Mouse (Mus musculus): ENCODE measurements around the gene Taf4. TPM values are rescaled to one million over a fixed set of nuclear protein-coding genes. Genes with fewer than 3 reads are reported as not detected.

The Taf4 gene
- polyA plus RNA-seq, 1 experiment = 11.0 TPM

DNA sequence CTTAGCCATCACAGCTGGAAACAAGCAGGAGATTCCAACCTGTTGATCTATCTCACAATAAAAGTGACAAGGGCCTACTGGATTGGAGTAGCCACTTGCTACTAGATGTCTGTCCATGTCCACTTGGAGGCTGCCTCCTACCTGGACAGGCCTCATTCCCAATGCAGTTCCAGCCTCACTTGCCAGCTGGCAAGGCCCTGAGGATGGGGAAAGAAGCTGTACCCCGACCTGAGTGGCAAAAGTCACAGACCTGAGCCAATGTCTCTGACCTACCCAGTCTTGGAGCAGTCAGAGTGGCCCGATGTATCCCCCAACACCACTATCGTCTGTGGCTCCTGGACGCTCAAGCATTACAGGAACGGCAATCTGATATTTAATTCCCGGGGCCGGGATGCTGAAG, 37.2 kb upstream of the Taf4 start:
- Histone ChIP-seq H3K4me3 (ENCODE audit: insufficient read depth, low read length) (no peak overlapping the region), H3K4me1 (ENCODE audit: control insufficient read depth, insufficient read depth, low read length) (no peaks in the 10 kb centered on the region), H3K27ac (ENCODE audit: insufficient read depth, low read length) (no peak overlapping the region)
- no peak for TF ChIP-seq CTCF (IDR thresholded peaks at IDR 0.05; ENCODE audit: extremely low read depth, insufficient read depth, low read length)
- TF ChIP-seq POLR2A (IDR thresholded peaks at IDR 0.05; ENCODE audit: extremely low read depth, insufficient read depth, low read length) = no peak

DNA sequence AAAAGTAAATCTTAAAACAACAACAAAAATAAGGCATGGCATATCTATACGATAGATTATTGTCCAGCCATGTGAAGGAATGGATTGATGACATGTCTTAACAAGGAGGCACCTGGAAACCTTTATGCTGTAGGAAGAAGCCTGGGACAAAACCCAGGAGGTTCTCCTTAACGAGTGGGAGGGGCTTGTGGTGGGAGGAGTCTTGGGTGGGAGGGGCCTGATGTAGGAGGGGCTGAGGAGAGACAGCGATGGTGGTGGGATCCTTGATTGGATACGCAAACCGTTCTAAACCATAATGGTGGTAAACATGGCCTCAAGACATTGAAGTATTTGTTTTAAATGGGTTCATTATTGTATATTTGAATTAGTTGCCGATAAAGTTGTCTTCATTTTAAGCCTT, 34.9 kb upstream of the Taf4 start:
- Histone ChIP-seq H3K27ac (ENCODE audit: insufficient read depth, low read length) (no peak overlapping the region), H3K4me3 (ENCODE audit: insufficient read depth, low read length) (no peak overlapping the region), H3K4me1 (ENCODE audit: control insufficient read depth, insufficient read depth, low read length) (no peaks in the 10 kb centered on the region)
- no peak for TF ChIP-seq POLR2A (IDR thresholded peaks at IDR 0.05; ENCODE audit: extremely low read depth, insufficient read depth, low read length)
- no peak for TF ChIP-seq CTCF (IDR thresholded peaks at IDR 0.05; ENCODE audit: extremely low read depth, insufficient read depth, low read length)

DNA sequence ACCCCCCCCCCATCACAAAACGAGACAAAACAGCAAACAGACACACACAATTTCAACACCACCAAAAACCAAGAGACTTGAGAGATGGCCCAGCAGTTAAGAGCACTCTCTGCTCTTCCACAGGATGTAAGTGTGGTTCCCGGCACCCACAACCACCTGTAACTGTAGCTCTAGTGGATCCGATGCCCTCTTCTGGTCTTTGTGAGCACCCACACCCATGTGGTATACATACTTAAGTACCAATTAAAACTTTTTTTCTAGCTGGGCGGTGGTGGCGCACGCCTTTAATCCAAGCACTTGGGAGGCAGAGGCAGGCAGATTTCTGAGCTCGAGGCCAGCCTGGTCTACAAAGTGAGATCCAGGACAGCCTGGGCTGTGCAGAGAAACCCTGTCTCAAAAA, 34.2 kb upstream of the Taf4 start:
- no peaks in the 10 kb centered on the region for H3K4me1 ChIP-seq (ENCODE audit: control insufficient read depth, insufficient read depth, low read length)
- no peak overlapping the region for H3K27ac ChIP-seq (ENCODE audit: insufficient read depth, low read length)
- TF ChIP-seq CTCF (IDR thresholded peaks at IDR 0.05; ENCODE audit: extremely low read depth, insufficient read depth, low read length) (no peak), POLR2A (IDR thresholded peaks at IDR 0.05; ENCODE audit: extremely low read depth, insufficient read depth, low read length) (no peak)
- H3K4me3 ChIP-seq (ENCODE audit: insufficient read depth, low read length) = no peak overlapping the region

DNA sequence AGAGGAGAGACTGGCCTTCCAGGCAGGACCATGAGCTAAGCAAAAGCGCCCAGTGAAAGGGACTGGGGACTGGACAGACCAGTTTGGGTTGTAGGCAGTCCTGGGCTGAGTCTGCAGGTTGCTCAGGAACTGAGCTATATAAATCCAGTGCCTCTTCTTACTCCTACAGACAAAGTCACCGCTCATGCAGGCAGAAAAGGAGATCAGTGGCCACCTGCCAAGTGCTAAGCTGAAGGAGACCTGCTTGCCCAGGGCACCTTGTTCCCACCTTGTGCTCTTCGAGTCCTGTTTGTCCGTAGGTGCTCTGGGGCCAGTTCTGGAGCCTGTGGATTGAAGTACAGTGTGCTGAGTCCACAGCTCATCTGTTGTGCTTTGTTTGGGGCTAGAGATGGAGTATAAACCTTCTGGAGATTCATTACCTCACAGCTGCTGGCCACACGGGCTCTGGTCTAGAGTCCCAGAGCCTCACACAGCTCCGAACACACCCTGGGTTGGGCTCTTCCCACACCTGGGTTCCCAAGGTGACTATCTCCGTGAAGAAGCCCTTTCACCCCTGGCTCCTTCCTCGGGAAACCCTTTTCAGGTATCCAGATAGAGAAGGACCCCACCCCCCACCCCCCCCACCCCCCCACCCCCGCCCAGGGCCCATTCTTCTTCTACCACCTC, 30.0 kb upstream of the Taf4 start:
- no peak for TF ChIP-seq CTCF (IDR thresholded peaks at IDR 0.05; ENCODE audit: extremely low read depth, insufficient read depth, low read length)
- no peak for TF ChIP-seq POLR2A (IDR thresholded peaks at IDR 0.05; ENCODE audit: extremely low read depth, insufficient read depth, low read length)
- no peak overlapping the region for H3K27ac ChIP-seq (ENCODE audit: insufficient read depth, low read length)

DNA sequence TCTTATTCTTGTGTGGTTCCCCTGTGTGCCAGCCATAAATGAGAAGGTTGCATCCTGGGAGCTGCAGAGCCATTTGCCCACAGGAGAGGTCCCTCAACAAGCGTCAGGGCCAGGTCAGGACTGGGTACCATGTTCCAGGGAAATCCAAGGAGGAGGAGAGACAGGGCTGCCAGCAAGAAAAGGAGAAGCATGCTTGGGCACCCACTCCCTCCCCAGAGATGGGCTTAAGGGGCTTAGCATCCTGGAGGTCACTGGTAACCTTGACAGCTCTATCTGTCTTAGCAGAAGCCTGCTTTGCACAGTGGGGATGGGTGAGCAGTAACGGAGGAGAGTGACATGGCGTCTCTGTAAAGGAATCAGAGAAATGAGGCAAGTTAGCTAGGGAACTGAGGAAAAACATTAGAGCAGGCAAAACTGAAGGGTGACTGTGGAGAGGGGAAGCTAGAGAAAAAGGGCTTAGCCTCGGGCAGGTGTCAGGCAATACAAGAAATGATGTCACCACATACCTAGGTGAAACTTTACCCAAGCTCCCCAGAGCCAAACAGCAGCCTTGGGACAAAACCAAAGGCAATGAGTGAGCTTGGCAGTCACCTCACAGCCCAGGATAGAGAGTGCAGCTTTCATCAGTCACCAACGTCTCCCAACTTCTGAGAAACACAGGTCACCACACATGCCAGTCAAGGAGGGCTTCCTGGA, 29.4 kb upstream of the Taf4 start:
- TF ChIP-seq CTCF (IDR thresholded peaks at IDR 0.05; ENCODE audit: extremely low read depth, insufficient read depth, low read length) (no peak), POLR2A (IDR thresholded peaks at IDR 0.05; ENCODE audit: extremely low read depth, insufficient read depth, low read length) (no peak)
- Histone ChIP-seq H3K4me1 (ENCODE audit: control insufficient read depth, insufficient read depth, low read length) (no peaks in the 10 kb centered on the region), H3K27ac (ENCODE audit: insufficient read depth, low read length) (no peak overlapping the region), H3K4me3 (ENCODE audit: insufficient read depth, low read length) (no peak overlapping the region)

More for the DNA sequence above, 30.0 kb upstream of the Taf4 start:
- Histone ChIP-seq H3K4me1 (ENCODE audit: control insufficient read depth, insufficient read depth, low read length) (no peaks in the 10 kb centered on the region), H3K4me3 (ENCODE audit: insufficient read depth, low read length) (no peak overlapping the region)

DNA sequence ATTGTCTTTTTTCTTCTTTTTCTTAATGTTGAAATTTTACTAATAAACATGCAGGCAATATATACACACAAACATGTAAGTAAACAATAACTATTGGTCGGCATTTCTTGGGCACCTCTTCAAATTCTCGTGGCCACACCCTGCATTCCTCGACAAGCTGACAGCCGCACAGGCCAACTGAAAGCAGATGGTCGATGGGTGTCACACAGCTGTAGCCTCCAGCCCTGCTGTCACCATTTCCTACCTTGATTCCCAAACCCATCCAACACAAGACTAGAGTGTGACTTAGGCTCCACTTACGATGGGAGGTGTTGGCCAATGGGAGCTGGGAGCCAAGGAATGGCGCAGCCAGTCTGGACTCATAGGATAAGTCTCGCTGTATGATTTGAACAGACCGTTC, 25.2 kb upstream of the Taf4 start:
- no peak for TF ChIP-seq POLR2A (IDR thresholded peaks at IDR 0.05; ENCODE audit: extremely low read depth, insufficient read depth, low read length)
- no peak for TF ChIP-seq CTCF (IDR thresholded peaks at IDR 0.05; ENCODE audit: extremely low read depth, insufficient read depth, low read length)
- Histone ChIP-seq H3K4me1 (ENCODE audit: control insufficient read depth, insufficient read depth, low read length) (no peaks in the 10 kb centered on the region), H3K4me3 (ENCODE audit: insufficient read depth, low read length) (no peak overlapping the region), H3K27ac (ENCODE audit: insufficient read depth, low read length) (no peak overlapping the region)

DNA sequence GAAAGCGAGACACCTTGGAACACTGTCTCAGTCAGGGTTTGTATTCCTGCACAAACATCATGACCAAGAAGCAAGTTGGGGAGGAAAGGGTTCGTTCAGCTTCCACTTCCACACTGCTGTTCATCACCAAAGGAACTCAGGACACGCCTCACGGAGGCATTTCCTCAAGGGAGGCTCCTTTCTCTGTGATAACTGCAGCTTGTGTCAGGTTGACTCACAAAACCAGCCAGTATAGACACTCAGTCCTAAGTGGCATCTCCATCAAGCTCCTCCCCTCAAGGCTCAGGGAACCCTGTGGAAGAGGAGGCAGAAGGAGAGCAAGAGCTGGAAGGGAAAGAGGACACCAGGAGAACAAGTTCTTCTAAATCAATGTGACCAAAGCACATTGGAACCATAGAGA, 22.0 kb upstream of the Taf4 start:
- H3K4me1 ChIP-seq (ENCODE audit: control insufficient read depth, insufficient read depth, low read length) = no peaks in the 10 kb centered on the region
- no peak overlapping the region for H3K4me3 ChIP-seq (ENCODE audit: insufficient read depth, low read length)
- no peak overlapping the region for H3K27ac ChIP-seq (ENCODE audit: insufficient read depth, low read length)
- TF ChIP-seq POLR2A (IDR thresholded peaks at IDR 0.05; ENCODE audit: extremely low read depth, insufficient read depth, low read length) (no peak), CTCF (IDR thresholded peaks at IDR 0.05; ENCODE audit: extremely low read depth, insufficient read depth, low read length) (no peak)

DNA sequence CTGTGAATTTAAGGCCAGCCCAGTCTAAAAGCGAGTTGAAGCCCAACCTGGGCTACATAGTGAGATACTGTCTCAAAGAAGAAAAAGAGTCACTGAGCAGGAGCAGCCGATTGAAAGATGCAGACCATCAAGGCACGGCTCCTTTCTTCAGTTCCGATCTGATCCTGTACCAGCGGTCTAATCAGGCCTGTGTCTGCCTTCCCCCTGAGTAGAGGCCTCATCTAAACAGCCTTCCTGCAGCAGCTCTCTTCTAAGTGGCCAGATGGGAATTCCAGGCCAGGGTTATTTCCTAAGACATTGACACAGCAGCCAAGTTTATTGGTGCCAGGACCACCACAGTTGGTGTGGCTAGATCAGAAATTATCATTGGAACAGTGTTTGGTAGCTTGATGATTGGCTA, 16.6 kb upstream of the Taf4 start:
- H3K4me3 ChIP-seq (ENCODE audit: insufficient read depth, low read length) = no peak overlapping the region
- H3K4me1 ChIP-seq (ENCODE audit: control insufficient read depth, insufficient read depth, low read length) = no peaks in the 10 kb centered on the region
- TF ChIP-seq POLR2A (IDR thresholded peaks at IDR 0.05; ENCODE audit: extremely low read depth, insufficient read depth, low read length) = no peak
- no peak for TF ChIP-seq CTCF (IDR thresholded peaks at IDR 0.05; ENCODE audit: extremely low read depth, insufficient read depth, low read length)
- H3K27ac ChIP-seq (ENCODE audit: insufficient read depth, low read length) = no peak overlapping the region

DNA sequence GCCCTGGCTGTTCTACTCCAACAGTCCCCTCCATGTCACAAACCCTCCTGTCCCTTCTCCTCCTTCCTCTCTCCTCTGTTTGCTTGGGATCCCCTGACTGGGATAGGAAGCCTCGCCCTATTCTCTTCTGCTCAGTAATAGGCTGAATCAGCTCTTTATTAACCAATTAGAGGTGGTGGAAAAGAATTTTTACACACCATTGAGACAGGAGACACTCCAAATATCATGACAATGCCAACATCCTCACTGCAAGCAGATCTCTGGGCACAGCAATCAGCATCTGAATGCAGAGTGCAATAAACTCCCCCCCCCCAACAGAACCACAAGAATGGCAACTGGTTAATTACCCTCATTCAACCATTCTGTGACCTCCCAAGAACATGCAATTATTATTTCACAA, 12.7 kb upstream of the Taf4 start:
- Histone ChIP-seq H3K4me3 (ENCODE audit: insufficient read depth, low read length) (no peak overlapping the region), H3K27ac (ENCODE audit: insufficient read depth, low read length) (no peak overlapping the region), H3K4me1 (ENCODE audit: control insufficient read depth, insufficient read depth, low read length) (no peaks in the 10 kb centered on the region)
- TF ChIP-seq CTCF (IDR thresholded peaks at IDR 0.05; ENCODE audit: extremely low read depth, insufficient read depth, low read length) (no peak), POLR2A (IDR thresholded peaks at IDR 0.05; ENCODE audit: extremely low read depth, insufficient read depth, low read length) (no peak)

DNA sequence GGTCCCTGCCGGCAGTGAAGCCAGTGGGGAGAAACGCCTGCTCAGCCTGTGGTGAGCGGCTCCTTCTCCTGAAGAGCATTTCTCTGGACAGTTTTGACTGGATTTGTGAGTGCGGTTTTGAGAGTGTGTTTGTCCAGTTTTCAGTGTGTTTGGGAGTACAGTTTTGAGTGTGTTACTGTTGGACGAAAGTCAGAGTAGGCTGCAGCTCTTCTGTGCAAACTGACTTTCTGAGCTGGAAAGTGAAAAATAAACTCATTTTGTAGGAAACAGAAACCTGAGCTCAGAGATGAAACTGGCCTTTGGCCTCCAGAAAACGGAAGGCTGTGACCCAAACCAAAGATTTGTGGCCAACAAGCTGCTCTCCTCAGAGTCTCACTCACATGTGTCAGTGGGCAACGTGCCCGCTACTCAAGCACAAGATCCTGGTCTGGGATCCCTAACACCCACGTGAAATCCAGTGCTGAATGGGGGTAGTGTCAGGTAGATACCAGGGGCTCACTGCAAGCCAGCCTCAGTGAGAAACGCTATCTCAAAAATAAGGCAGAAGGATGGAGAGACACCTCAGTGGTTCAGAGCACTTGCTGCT, 10.1 kb upstream of the Taf4 start:
- no peak overlapping the region for H3K4me3 ChIP-seq (ENCODE audit: insufficient read depth, low read length)
- H3K4me1 ChIP-seq (ENCODE audit: control insufficient read depth, insufficient read depth, low read length) = no peaks in the 10 kb centered on the region
- TF ChIP-seq POLR2A (IDR thresholded peaks at IDR 0.05; ENCODE audit: extremely low read depth, insufficient read depth, low read length) (no peak), CTCF (IDR thresholded peaks at IDR 0.05; ENCODE audit: extremely low read depth, insufficient read depth, low read length) (no peak)
- H3K27ac ChIP-seq (ENCODE audit: insufficient read depth, low read length) = no peak overlapping the region
